Mouse (Mus musculus) liver, embryonic 14.5 days (tissue): ENCODE results near the gene Smyd5. TPM values are rescaled to one million over a fixed set of nuclear protein-coding genes. Genes with fewer than 3 reads are reported as not detected.
A peak's percentile ranks its signal among the peaks of the same experiment; 100 is the strongest.
"Not testable (repeated sequence)": the region's sequence is repeated elsewhere in the genome, so short reads cannot be mapped to it uniquely, and the experiment has no call there.

ENCODE experiments used
- ATAC-seq: fragments of 200-750 bp; cut with Nextera tagmentation; 2 replicates; pipeline ENCODE4 v1.8.0; 2017; ENCODE audit warnings: moderate number of reproducible peaks, mild to moderate bottlenecking, moderate library complexity; ENCODE audit not compliant: insufficient read depth
- DNase-seq, 3 experiments: peaks; one replicate each; pipeline ENCODE4 v3.0.0-alpha.2; 2012 to 2013; ENCODE audit warnings: low read depth in 3 of 3, low spot score in 3 of 3
- H3K27ac ChIP-seq: fragments of 300-500 bp; sonication (generic); 2 replicates; pipeline ENCODE4 v1.5.1; 2014; ENCODE audit warnings: moderate library complexity, mild to moderate bottlenecking, control low read depth, inconsistent platforms
- H3K27me3 ChIP-seq: fragments of 300-500 bp; sonication (generic); 2 replicates; pipeline ENCODE4 v1.6.1; 2014; ENCODE audit warnings: mild to moderate bottlenecking, low read length, moderate library complexity; ENCODE audit not compliant: control insufficient read depth, insufficient read depth
- H3K36me3 ChIP-seq: fragments of 300-500 bp; sonication (generic); replicated peaks from 2 replicates; pipeline ENCODE4 v1.6.1; 2014; ENCODE audit warnings: low read depth; ENCODE audit not compliant: control insufficient read depth, insufficient read depth
- H3K4me1 ChIP-seq, 2 experiments: fragments of 200-500 bp in 1 of 2; fragments of 300-500 bp in 1 of 2; sonication (generic) in 1 of 2; replicated peaks; 2 replicates each; pipeline ENCODE4 v1.6.1; 2012 to 2014; ENCODE audit warnings: antibody characterized with exemption in 1 of 2, inconsistent platforms in 1 of 2, low read length in 1 of 2; ENCODE audit not compliant: control insufficient read depth in 2 of 2, insufficient read depth in 2 of 2
- H3K4me2 ChIP-seq: fragments of 300-500 bp; sonication (generic); 2 replicates; pipeline ENCODE4 v1.6.1; 2014; ENCODE audit warnings: low read depth, mild to moderate bottlenecking, control low read depth, moderate library complexity
- H3K4me3 ChIP-seq, 2 experiments: fragments of 200-500 bp in 1 of 2; fragments of 300-500 bp in 1 of 2; sonication (generic) in 1 of 2; 2 replicates each; pipeline ENCODE4 v1.5.1; 2012 to 2014; ENCODE audit warnings: low read depth in 2 of 2, low read length in 2 of 2, mild to moderate bottlenecking in 2 of 2, control low read depth in 1 of 2, inconsistent platforms in 1 of 2, moderate library complexity in 1 of 2; ENCODE audit not compliant: insufficient read depth in 1 of 2
- H3K9ac ChIP-seq: fragments of 300-500 bp; sonication (generic); replicated peaks from 2 replicates; pipeline ENCODE4 v1.6.1; 2014; ENCODE audit warnings: mild to moderate bottlenecking, control low read depth, moderate library complexity
- H3K9me3 ChIP-seq: fragments of 300-500 bp; sonication (generic); 2 replicates; pipeline ENCODE4 v1.6.1; 2016; ENCODE audit warnings: low read length, mixed read lengths; ENCODE audit not compliant: control insufficient read depth
- CTCF ChIP-seq: IDR thresholded peaks from 2 replicates; pipeline ENCODE4 v1.5.1; 2016; ENCODE audit warnings: antibody characterized with exemption, low read depth, control low read depth
- EP300 ChIP-seq: IDR thresholded peaks from 2 replicates; pipeline ENCODE4 v1.6.1; 2016; ENCODE audit warnings: antibody characterized with exemption, low read depth
- WGBS: fragments of 180-500 bp; shearing (Covaris S2); extraction: QIAGEN DNeasy Blood & Tissue Kit; methylation state at CpG from one replicate; pipeline ENCODE4 v1.1.7; 2014; ENCODE audit not compliant: insufficient replicate concordance; 5-methylcytosine and 5-hydroxymethylcytosine counted together
- polyA plus RNA-seq, 2 experiments: library from polyadenylated mRNA; depleted of rRNA in 1 of 2; stranded (reverse) in 1 of 2; unstranded in 1 of 2; fragments of >200 nt; fragmentation: Nextera tagmentation in 1 of 2; extraction: Ambion mirVana in 1 of 2; gene quantifications; 2 replicates each; pipeline versions ENCODE4 v1.2.1 to v1.2.3; 2012 to 2014

The Smyd5 gene
- polyA plus RNA-seq, 2 experiments, result 16.9 TPM

- 79% methylated on average over 8 of the region's 8 CpGs for WGBS
- peaks cover 15% of the 10 kb centered on the region for H3K36me3 ChIP-seq
Measured at GRCm38 (mm10) chr6:85444266-85444965, 12.6 kb downstream of the Smyd5 start.

GRCm38 (mm10) chr6:85445286-85445685, 13.5 kb downstream of the Smyd5 start:
- DNase-seq (no peak), ATAC-seq (no peak)
- no peak overlapping the region for H3K4me2 ChIP-seq
- H3K4me3 ChIP-seq, result no peak overlapping the region
- H3K27me3 ChIP-seq, result no peaks in the 10 kb centered on the region
- no peak overlapping the region for H3K27ac ChIP-seq
- H3K9ac ChIP-seq, result no peak overlapping the region
- TF ChIP-seq EP300 (no peak), CTCF (no peak)
- peaks cover 12% of the 10 kb centered on the region for H3K36me3 ChIP-seq
- no peaks in the 10 kb centered on the region for H3K9me3 ChIP-seq
- WGBS, result 71% methylated on average over 5 of the region's 5 CpGs
- H3K4me1 ChIP-seq, result peaks cover 0 to 2% of the 10 kb centered on the region in 2 experiments; a peak in 2 of 4 replicates

More at GRCm38 (mm10) chr6:85444266-85444965, 12.6 kb downstream of the Smyd5 start:
- H3K27ac ChIP-seq, result no peak overlapping the region
- TF ChIP-seq CTCF, result no peak
- no peak for TF ChIP-seq EP300
- no peak overlapping the region for H3K4me2 ChIP-seq
- ATAC-seq (no peak), DNase-seq (no peak)
- no peak overlapping the region for H3K9ac ChIP-seq
- no peak overlapping the region for H3K4me3 ChIP-seq
- H3K4me1 ChIP-seq, result no peaks in the 10 kb centered on the region
- no peaks in the 10 kb centered on the region for H3K9me3 ChIP-seq
- no peaks in the 10 kb centered on the region for H3K27me3 ChIP-seq

- Histone ChIP-seq H3K4me2 (no peak overlapping the region), H3K27ac (no peak overlapping the region), H3K36me3 (peaks cover 10% of the 10 kb centered on the region), H3K9ac (no peak overlapping the region), H3K9me3 (no peaks in the 10 kb centered on the region), H3K4me1 (peaks cover 0 to 3% of the 10 kb centered on the region in 2 experiments; a peak in 2 of 4 replicates), H3K27me3 (no peaks in the 10 kb centered on the region), H3K4me3 (no peak overlapping the region)
- 75% methylated on average over 6 of the region's 6 CpGs for WGBS
- ATAC-seq (no peak), DNase-seq (no peak)
- TF ChIP-seq EP300 (no peak), CTCF (no peak)
Measured at GRCm38 (mm10) chr6:85447351-85447750, 15.6 kb downstream of the Smyd5 start.

- Histone ChIP-seq H3K4me3 (peak overlapping the region; percentile 69 to 91), H3K4me1 (peaks cover 12 to 21% of the 10 kb centered on the region in 2 experiments), H3K9ac (peak overlapping the region; percentile 78), H3K4me2 (peak overlapping the region; percentile 90)
- H3K9me3 ChIP-seq, H3K27ac ChIP-seq, ATAC-seq, H3K36me3 ChIP-seq, DNase-seq, H3K27me3 ChIP-seq: not testable (repeated sequence)
- 0 out of 2 replicates have a peak, but pooled peaks have one; percentile 15 for TF ChIP-seq CTCF
- WGBS, result 25% methylated on average over 1 of the region's 1 CpGs
Measured at GRCm38 (mm10) chr6:85450140-85450539, 18.4 kb downstream of the Smyd5 start.
